Mouse (Mus musculus) midbrain, embryonic 11.5 days (tissue): ENCODE results near the gene Itgad. TPM values are rescaled to one million over a fixed set of nuclear protein-coding genes. Genes with fewer than 3 reads are reported as not detected.

Source experiments
- ATAC-seq: fragments of 200-750 bp; cut with Nextera tagmentation; 2 replicates; pipeline ENCODE4 v1.8.0; 2017; ENCODE audit warnings: moderate TSS enrichment, moderate library complexity; ENCODE audit not compliant: low FRiP score
- DNase-seq: peaks from one replicate; pipeline ENCODE4 v3.0.0; 2015; ENCODE audit warnings: low spot score; ENCODE audit errors: missing footprints
- H3K27ac ChIP-seq: fragments of 300-500 bp; sonication (generic); 2 replicates; pipeline ENCODE4 v1.5.1; 2014; ENCODE audit warnings: low read depth, low read length
- H3K27me3 ChIP-seq: fragments of 300-500 bp; sonication (generic); 2 replicates; pipeline ENCODE4 v1.6.1; 2014; ENCODE audit warnings: mild to moderate bottlenecking, low read length, moderate library complexity, mixed read lengths; ENCODE audit not compliant: control insufficient read depth, insufficient read depth
- H3K36me3 ChIP-seq: fragments of 300-500 bp; sonication (generic); 2 replicates; pipeline ENCODE4 v1.6.1; 2014; ENCODE audit warnings: mild to moderate bottlenecking, low read length, moderate library complexity, mixed read lengths; ENCODE audit not compliant: control insufficient read depth, insufficient read depth
- H3K4me1 ChIP-seq: fragments of 300-500 bp; sonication (generic); 2 replicates; pipeline ENCODE4 v1.6.1; 2014; ENCODE audit warnings: low read length; ENCODE audit not compliant: control insufficient read depth, insufficient read depth
- H3K4me2 ChIP-seq: fragments of 300-500 bp; sonication (generic); 2 replicates; pipeline ENCODE4 v1.6.1; 2014; ENCODE audit warnings: mild to moderate bottlenecking, moderate library complexity
- H3K4me3 ChIP-seq: fragments of 300-500 bp; sonication (generic); 2 replicates; pipeline ENCODE4 v1.5.1; 2014; ENCODE audit warnings: low read depth, low read length
- H3K9ac ChIP-seq: fragments of 300-500 bp; sonication (generic); 2 replicates; pipeline ENCODE4 v1.6.1; 2014; ENCODE audit warnings: low read length
- H3K9me3 ChIP-seq: fragments of 300-500 bp; sonication (generic); 2 replicates; pipeline ENCODE4 v1.6.1; 2016; ENCODE audit warnings: low read length; ENCODE audit not compliant: control insufficient read depth
- WGBS: fragments of 180-500 bp; shearing (Covaris S2); extraction: QIAGEN DNeasy Blood & Tissue Kit; methylation state at CpG from one replicate; pipeline ENCODE4 v1.1.7; 2014; 5-methylcytosine and 5-hydroxymethylcytosine counted together
- polyA plus RNA-seq: library from polyadenylated mRNA; unstranded; fragments of >200 nt; fragmentation: Nextera tagmentation; extraction: Ambion mirVana; gene quantifications from 2 replicates; pipeline ENCODE4 v1.2.1, GENCODE M21; 2014

Itgad gene
- polyA plus RNA-seq, 1 experiment from 2014 or later: not detected

- ATAC-seq (no peak), DNase-seq (no peak)
- Histone ChIP-seq H3K9me3 (no peaks in the 10 kb centered on the region), H3K36me3 (no peaks in the 10 kb centered on the region), H3K4me2 (no peak overlapping the region), H3K4me3 (no peak overlapping the region), H3K4me1 (no peaks in the 10 kb centered on the region), H3K27me3 (no peaks in the 10 kb centered on the region), H3K9ac (no peak overlapping the region), H3K27ac (no peak overlapping the region)
- 93% methylated on average over 7 of the region's 7 CpGs for WGBS
Measured at GRCm38 (mm10) chr7:128166391-128166790, 12.2 kb downstream of the Itgad start.

- H3K9me3 ChIP-seq: no peaks in the 10 kb centered on the region
- no peak overlapping the region for H3K4me3 ChIP-seq
- H3K4me1 ChIP-seq: no peaks in the 10 kb centered on the region
- no peaks in the 10 kb centered on the region for H3K27me3 ChIP-seq
- no peaks in the 10 kb centered on the region for H3K36me3 ChIP-seq
- 81% methylated on average over 3 of the region's 3 CpGs for WGBS
- DNase-seq: no peak
- no peak overlapping the region for H3K9ac ChIP-seq
- no peak overlapping the region for H3K4me2 ChIP-seq
- no peak overlapping the region for H3K27ac ChIP-seq
- no peak for ATAC-seq
Measured at GRCm38 (mm10) chr7:128169996-128170395, 15.8 kb downstream of the Itgad start.

GRCm38 (mm10) chr7:128178385-128178784 lies 24.2 kb downstream of the Itgad start:
- H3K4me3 ChIP-seq: no peak overlapping the region
- ATAC-seq (no peak), DNase-seq (no peak)
- 64% methylated on average over 2 of the region's 2 CpGs for WGBS
- no peaks in the 10 kb centered on the region for H3K4me1 ChIP-seq
- H3K36me3 ChIP-seq: no peaks in the 10 kb centered on the region
- H3K4me2 ChIP-seq: no peak overlapping the region
- H3K9me3 ChIP-seq: no peaks in the 10 kb centered on the region
- H3K27ac ChIP-seq: no peak overlapping the region
- H3K9ac ChIP-seq: no peak overlapping the region
- no peaks in the 10 kb centered on the region for H3K27me3 ChIP-seq

GRCm38 (mm10) chr7:128180126-128180525 lies 25.9 kb downstream of the Itgad start:
- no peaks in the 10 kb centered on the region for H3K4me1 ChIP-seq
- WGBS: 83% methylated on average over 7 of the region's 7 CpGs
- ATAC-seq: no peak
- H3K4me2 ChIP-seq: no peak overlapping the region
- no peak overlapping the region for H3K9ac ChIP-seq
- H3K27me3 ChIP-seq: no peaks in the 10 kb centered on the region
- no peak overlapping the region for H3K4me3 ChIP-seq
- no peaks in the 10 kb centered on the region for H3K9me3 ChIP-seq
- H3K27ac ChIP-seq: no peak overlapping the region
- H3K36me3 ChIP-seq: no peaks in the 10 kb centered on the region
- no peak for DNase-seq

- Histone ChIP-seq H3K9me3 (no peaks in the 10 kb centered on the region), H3K27me3 (no peaks in the 10 kb centered on the region), H3K36me3 (no peaks in the 10 kb centered on the region), H3K4me1 (no peaks in the 10 kb centered on the region), H3K4me3 (no peak overlapping the region), H3K9ac (no peak overlapping the region), H3K4me2 (no peak overlapping the region), H3K27ac (no peak overlapping the region)
- WGBS: 79% methylated on average over 6 of the region's 6 CpGs
- no peak for ATAC-seq
- no peak for DNase-seq
Measured at GRCm38 (mm10) chr7:128180546-128180945, 26.4 kb downstream of the Itgad start.

GRCm38 (mm10) chr7:128181691-128182090 lies 27.5 kb downstream of the Itgad start:
- Histone ChIP-seq H3K4me1 (no peaks in the 10 kb centered on the region), H3K9ac (no peak overlapping the region), H3K27ac (no peak overlapping the region), H3K4me3 (no peak overlapping the region), H3K9me3 (no peaks in the 10 kb centered on the region), H3K36me3 (no peaks in the 10 kb centered on the region), H3K4me2 (no peak overlapping the region), H3K27me3 (no peaks in the 10 kb centered on the region)
- 93% methylated on average over 10 of the region's 10 CpGs for WGBS
- DNase-seq: no peak
- ATAC-seq: no peak

- 90% methylated on average over 9 of the region's 9 CpGs for WGBS
- DNase-seq (no peak), ATAC-seq (no peak)
- H3K4me1 ChIP-seq: no peaks in the 10 kb centered on the region
- no peaks in the 10 kb centered on the region for H3K9me3 ChIP-seq
- H3K36me3 ChIP-seq: no peaks in the 10 kb centered on the region
- no peak overlapping the region for H3K27ac ChIP-seq
- no peaks in the 10 kb centered on the region for H3K27me3 ChIP-seq
- no peak overlapping the region for H3K9ac ChIP-seq
- no peak overlapping the region for H3K4me2 ChIP-seq
- H3K4me3 ChIP-seq: no peak overlapping the region
Measured at GRCm38 (mm10) chr7:128201607-128202006, 47.4 kb downstream of the Itgad start.

- Histone ChIP-seq H3K27me3 (no peaks in the 10 kb centered on the region), H3K9ac (no peak overlapping the region), H3K4me2 (no peak overlapping the region), H3K4me1 (no peaks in the 10 kb centered on the region), H3K4me3 (no peak overlapping the region), H3K36me3 (no peaks in the 10 kb centered on the region), H3K27ac (no peak overlapping the region), H3K9me3 (no peaks in the 10 kb centered on the region)
- 85% methylated on average over 9 of the region's 9 CpGs for WGBS
- no peak for ATAC-seq
- DNase-seq: no peak
Measured at GRCm38 (mm10) chr7:128203071-128203470, 48.9 kb downstream of the Itgad start.

GRCm38 (mm10) chr7:128204179-128204578 lies 50.0 kb downstream of the Itgad start:
- H3K4me1 ChIP-seq: no peaks in the 10 kb centered on the region

GRCm38 (mm10) chr7:128205695-128206094 lies 51.5 kb downstream of the Itgad start:
- Histone ChIP-seq H3K4me1 (no peaks in the 10 kb centered on the region), H3K9ac (no peak overlapping the region), H3K27ac (no peak overlapping the region), H3K4me2 (no peak overlapping the region), H3K36me3 (no peaks in the 10 kb centered on the region), H3K9me3 (no peaks in the 10 kb centered on the region), H3K4me3 (no peak overlapping the region), H3K27me3 (no peaks in the 10 kb centered on the region)
- ATAC-seq (no peak), DNase-seq (no peak)
- 88% methylated on average over 18 of the region's 18 CpGs for WGBS

More at GRCm38 (mm10) chr7:128204179-128204578, 50.0 kb downstream of the Itgad start:
- no peak overlapping the region for H3K4me3 ChIP-seq
- H3K36me3 ChIP-seq: no peaks in the 10 kb centered on the region
- DNase-seq (no peak), ATAC-seq (no peak)
- H3K9ac ChIP-seq: no peak overlapping the region
- H3K9me3 ChIP-seq: no peaks in the 10 kb centered on the region
- H3K27me3 ChIP-seq: no peaks in the 10 kb centered on the region
- 95% methylated on average over 8 of the region's 8 CpGs for WGBS
- no peak overlapping the region for H3K4me2 ChIP-seq
- no peak overlapping the region for H3K27ac ChIP-seq
